Mouse (Mus musculus): ENCODE measurements around the gene Syngr2. TPM values are rescaled to one million over a fixed set of nuclear protein-coding genes. Genes with fewer than 3 reads are reported as not detected.
A peak's percentile ranks its signal among the peaks of the same experiment; 100 is the strongest.

Gene Syngr2
- polyA plus RNA-seq, 1 experiment from 2014 or later: 33.7 TPM

DNA sequence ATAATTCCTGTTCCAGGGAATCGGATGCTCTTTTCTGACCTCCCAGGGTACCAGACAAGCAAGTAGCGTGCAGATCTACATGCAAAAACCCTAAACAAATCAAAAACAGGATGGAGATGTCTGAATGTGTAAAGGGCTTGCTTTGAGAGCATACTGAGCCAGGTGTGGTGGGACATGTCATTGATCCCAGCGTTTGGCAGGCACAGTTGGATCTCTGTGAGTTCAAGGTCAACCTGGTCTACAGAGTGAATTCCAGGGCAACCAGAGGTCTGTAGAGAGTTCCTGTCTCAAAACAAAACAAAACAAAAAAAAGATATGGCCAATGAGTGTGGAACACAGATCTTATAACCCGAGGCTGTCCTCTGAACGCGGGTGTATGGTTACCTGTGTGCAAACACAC is 13.9 kb downstream of the Syngr2 start:
- Histone ChIP-seq H3K4me1 (replicated peaks; ENCODE audit: control insufficient read depth, insufficient read depth, low read length) (peaks cover 2% of the 10 kb centered on the region), H3K9me3 (ENCODE audit: control insufficient read depth, low read length) (no peaks in the 10 kb centered on the region), H3K4me3 (ENCODE audit: low read depth, low read length) (no peak overlapping the region), H3K36me3 (ENCODE audit: control insufficient read depth, insufficient read depth, low read length) (no peaks in the 10 kb centered on the region; the same call in 1 of the 2 replicates), H3K9ac (ENCODE audit: low read depth, low read length) (no peak overlapping the region), H3K27me3 (ENCODE audit: control insufficient read depth, insufficient read depth, low read length) (no peaks in the 10 kb centered on the region), H3K27ac (ENCODE audit: low read depth, low read length) (no peak overlapping the region), H3K4me2 (replicated peaks; ENCODE audit: low read depth, low read length) (no peak overlapping the region)
- 92% methylated on average over 6 of the region's 6 CpGs for WGBS
- ATAC-seq (ENCODE audit: low FRiP score) (no peak), DNase-seq (ENCODE audit: low spot score) (no peak)

DNA sequence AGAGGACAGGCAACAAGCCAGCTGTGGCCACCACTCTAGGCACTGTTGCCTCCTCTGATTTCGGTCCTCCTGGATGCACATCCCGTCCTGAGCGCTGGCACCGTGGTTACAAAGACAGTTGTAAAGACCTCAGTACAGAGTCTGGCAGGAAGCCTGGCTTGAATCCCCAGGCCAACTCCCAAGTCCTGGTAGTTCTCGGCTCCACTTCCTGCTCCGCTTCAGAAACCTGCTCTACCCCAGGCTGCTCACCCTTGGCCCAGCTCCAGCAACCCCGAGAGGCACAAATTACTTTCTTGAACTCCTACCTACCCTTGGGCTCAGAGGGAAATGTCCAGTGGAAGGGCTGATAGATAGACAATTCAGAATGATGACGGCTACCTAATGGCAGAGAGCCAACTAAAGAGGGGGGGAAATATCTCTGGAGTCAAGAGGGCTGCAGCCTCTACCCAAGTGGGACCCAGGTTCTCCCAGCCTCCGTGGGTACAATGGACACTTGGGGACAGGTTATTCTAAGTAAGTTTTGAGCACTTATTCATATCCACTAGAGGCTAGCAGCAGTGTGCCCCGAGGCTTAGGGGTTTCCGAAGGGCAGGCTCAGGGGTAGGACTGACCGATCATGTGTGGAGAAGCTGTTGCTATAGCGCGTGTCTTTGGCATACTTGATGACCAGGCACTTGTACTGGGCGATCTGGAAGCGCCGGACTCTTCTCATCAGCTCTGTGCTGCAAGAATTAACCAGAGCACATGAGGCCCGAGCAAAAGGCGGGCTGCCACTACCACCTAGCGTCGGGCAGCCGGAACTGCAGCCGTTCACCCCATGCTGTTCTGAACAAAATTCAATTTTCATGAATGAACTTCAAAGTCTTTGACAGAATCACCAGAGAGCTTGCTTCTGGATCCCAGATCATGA is 14.8 kb downstream of the Syngr2 start:
- peaks cover 2% of the 10 kb centered on the region for H3K4me1 ChIP-seq (replicated peaks; ENCODE audit: control insufficient read depth, insufficient read depth, low read length)
- 30% methylated on average over 23 of the region's 23 CpGs for WGBS

DNA sequence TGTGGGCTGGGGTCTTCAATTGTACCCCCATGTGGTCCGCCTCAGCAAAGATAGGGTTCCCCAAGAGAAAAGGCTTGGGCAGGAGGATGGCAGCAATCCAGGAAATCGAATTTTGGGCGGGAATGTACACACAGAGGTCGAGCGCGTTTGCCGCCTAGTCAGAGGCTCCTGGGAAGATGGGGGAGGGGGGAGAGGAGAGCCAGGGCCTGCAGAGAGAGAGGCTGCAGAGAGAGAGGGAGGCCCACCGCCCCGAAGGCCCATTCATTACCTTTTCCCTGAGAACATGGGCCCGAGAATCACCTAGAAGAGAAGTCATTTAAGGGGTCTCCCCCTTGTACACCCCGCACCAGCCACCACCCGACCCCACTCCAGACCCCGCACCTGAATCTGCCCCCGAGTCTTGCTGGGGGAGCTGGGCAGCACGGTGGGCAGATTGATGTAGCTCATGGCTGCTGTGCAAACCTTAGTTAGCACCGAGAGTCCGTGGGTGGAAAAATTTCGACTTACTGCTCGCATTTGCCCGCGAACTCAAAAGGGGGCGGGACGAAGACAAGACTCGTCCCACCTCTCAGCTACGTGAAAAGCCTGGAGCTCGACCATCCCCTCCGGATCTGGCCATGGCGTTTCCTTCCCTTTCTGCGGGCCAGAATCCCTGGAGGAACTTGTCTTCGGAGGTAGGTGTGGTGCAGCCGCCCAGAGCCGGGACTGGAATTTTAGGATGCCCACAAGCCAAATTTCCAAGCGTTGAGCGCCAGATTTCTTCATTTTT is 16.0 kb downstream of the Syngr2 start, which contains the start of the genes Afmid and Tk1:
Gene Afmid, plus strand, starts transcription at position 592 of the 769 bp plus-strand sequence.
Gene Tk1, minus strand, starts transcription at position 760 of the 769 bp plus-strand sequence.
- Histone ChIP-seq H3K9ac (ENCODE audit: low read depth, low read length) (peak within 1 kb of the TSS; percentile 84), H3K4me1 (replicated peaks; ENCODE audit: control insufficient read depth, insufficient read depth, low read length) (peaks cover 2% of the 10 kb centered on the region), H3K27me3 (ENCODE audit: control insufficient read depth, insufficient read depth, low read length) (no peaks in the 10 kb centered on the region), H3K4me3 (ENCODE audit: low read depth, low read length) (peak within 1 kb of the TSS; percentile 47), H3K4me2 (replicated peaks; ENCODE audit: low read depth, low read length) (peak within 1 kb of the TSS; percentile 88), H3K27ac (ENCODE audit: low read depth, low read length) (peak within 1 kb of the TSS; percentile 80), H3K9me3 (ENCODE audit: control insufficient read depth, low read length) (no peaks in the 10 kb centered on the region), H3K36me3 (ENCODE audit: control insufficient read depth, insufficient read depth, low read length) (no peaks in the 10 kb centered on the region; the same call in 1 of the 2 replicates)
- peak; percentile 71 for ATAC-seq (ENCODE audit: low FRiP score)
- peak; percentile 83 for DNase-seq (ENCODE audit: low spot score)
- under 1% methylated on average over 33 of the region's 34 CpGs for WGBS

More for the DNA sequence above, 14.8 kb downstream of the Syngr2 start:
- peak overlapping the region; percentile 88 for H3K4me2 ChIP-seq (replicated peaks; ENCODE audit: low read depth, low read length)
- ATAC-seq (ENCODE audit: low FRiP score) (peak; percentile 63), DNase-seq (ENCODE audit: low spot score) (peak; percentile 87)
- H3K9me3 ChIP-seq (ENCODE audit: control insufficient read depth, low read length): no peaks in the 10 kb centered on the region
- H3K36me3 ChIP-seq (ENCODE audit: control insufficient read depth, insufficient read depth, low read length): no peaks in the 10 kb centered on the region; the same call in 1 of the 2 replicates
- no peaks in the 10 kb centered on the region for H3K27me3 ChIP-seq (ENCODE audit: control insufficient read depth, insufficient read depth, low read length)
- H3K4me3 ChIP-seq (ENCODE audit: low read depth, low read length): peak overlapping the region; percentile 47
- no peak overlapping the region for H3K27ac ChIP-seq (ENCODE audit: low read depth, low read length)
- H3K9ac ChIP-seq (ENCODE audit: low read depth, low read length): peak overlapping the region; percentile 84; the same call in 1 of the 2 replicates

DNA sequence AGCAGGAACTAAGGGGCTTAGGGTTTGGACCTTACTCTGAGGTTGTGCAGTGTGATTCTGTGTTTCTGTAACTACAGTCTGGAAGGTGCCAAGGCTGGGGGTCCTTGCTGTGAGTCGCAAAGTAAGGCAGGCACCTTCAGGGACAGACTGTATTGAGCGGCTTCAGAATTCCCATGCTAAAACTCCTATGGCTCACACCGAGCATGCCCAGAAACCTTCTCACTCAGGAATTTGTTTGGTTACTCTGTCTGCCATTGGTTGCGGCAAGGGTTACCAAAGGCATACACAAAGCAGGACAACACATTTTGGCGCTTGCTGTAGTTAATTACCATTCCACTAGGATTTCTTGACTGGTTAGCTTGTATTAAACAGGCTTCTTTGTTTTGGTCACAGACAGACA is 16.7 kb downstream of the Syngr2 start:
- peaks cover 2% of the 10 kb centered on the region for H3K4me1 ChIP-seq (replicated peaks; ENCODE audit: control insufficient read depth, insufficient read depth, low read length)
- ATAC-seq (ENCODE audit: low FRiP score) (peak; percentile 46; the same call in 1 of the 2 replicates), DNase-seq (ENCODE audit: low spot score) (no peak)
- no peaks in the 10 kb centered on the region for H3K9me3 ChIP-seq (ENCODE audit: control insufficient read depth, low read length)
- WGBS: 14% methylated on average over 5 of the region's 5 CpGs
- no peaks in the 10 kb centered on the region for H3K27me3 ChIP-seq (ENCODE audit: control insufficient read depth, insufficient read depth, low read length)
- H3K36me3 ChIP-seq (ENCODE audit: control insufficient read depth, insufficient read depth, low read length): no peaks in the 10 kb centered on the region; the same call in 1 of the 2 replicates
- peak overlapping the region; percentile 88 for H3K4me2 ChIP-seq (replicated peaks; ENCODE audit: low read depth, low read length)
- H3K27ac ChIP-seq (ENCODE audit: low read depth, low read length): peak overlapping the region; percentile 80; the same call in 1 of the 2 replicates
- H3K9ac ChIP-seq (ENCODE audit: low read depth, low read length): peak overlapping the region; percentile 84
- H3K4me3 ChIP-seq (ENCODE audit: low read depth, low read length): peak overlapping the region; percentile 47

DNA sequence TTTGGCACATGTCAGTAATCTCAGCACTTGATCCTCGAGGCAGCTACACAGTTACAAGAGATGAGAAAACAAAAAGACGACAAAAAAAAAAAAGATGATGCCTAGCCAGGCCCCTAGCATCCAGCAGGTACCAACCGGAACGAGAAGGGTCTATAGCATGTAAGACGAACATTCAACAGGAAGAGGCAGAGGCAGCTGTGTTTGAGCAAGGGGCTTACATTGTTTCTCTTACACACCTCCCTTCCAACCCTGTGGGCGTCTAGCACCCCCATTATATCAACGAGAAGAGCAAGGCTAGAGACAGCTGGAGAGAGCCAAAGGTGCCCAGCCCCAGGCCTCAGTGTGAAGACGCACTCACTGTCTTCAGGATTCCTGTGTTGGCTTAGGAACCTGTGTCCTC is 17.4 kb downstream of the Syngr2 start:
- H3K4me2 ChIP-seq (replicated peaks; ENCODE audit: low read depth, low read length): no peak overlapping the region
- H3K27me3 ChIP-seq (ENCODE audit: control insufficient read depth, insufficient read depth, low read length): no peaks in the 10 kb centered on the region
- WGBS: 80% methylated on average over 8 of the region's 8 CpGs
- H3K27ac ChIP-seq (ENCODE audit: low read depth, low read length): no peak overlapping the region
- no peaks in the 10 kb centered on the region for H3K36me3 ChIP-seq (ENCODE audit: control insufficient read depth, insufficient read depth, low read length)
- H3K9me3 ChIP-seq (ENCODE audit: control insufficient read depth, low read length): no peaks in the 10 kb centered on the region
- H3K4me1 ChIP-seq (replicated peaks; ENCODE audit: control insufficient read depth, insufficient read depth, low read length): peaks cover 2% of the 10 kb centered on the region
- no peak for DNase-seq (ENCODE audit: low spot score)
- no peak overlapping the region for H3K9ac ChIP-seq (ENCODE audit: low read depth, low read length)
- no peak for ATAC-seq (ENCODE audit: low FRiP score)
- H3K4me3 ChIP-seq (ENCODE audit: low read depth, low read length): no peak overlapping the region

DNA sequence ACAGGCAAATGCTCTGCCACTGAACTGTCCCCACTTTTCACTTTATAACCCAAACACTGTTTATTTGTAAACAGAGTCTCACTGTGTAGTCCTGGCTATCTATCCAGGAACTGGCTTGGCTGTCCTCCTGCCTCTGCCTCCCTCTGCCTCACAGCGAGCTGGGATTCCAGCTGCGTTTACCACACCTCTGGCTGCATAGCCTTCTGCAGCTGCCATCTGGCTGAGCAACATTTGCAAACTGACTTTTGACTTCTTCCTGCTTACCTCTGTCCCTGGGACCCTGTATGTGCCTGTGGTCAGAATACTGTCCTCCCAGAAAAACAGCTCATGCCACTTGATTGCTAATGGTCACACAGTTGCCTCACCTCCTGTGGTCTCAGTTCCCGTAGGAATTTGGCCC is 17.9 kb downstream of the Syngr2 start:
- peaks cover 5% of the 10 kb centered on the region for H3K4me1 ChIP-seq (replicated peaks; ENCODE audit: control insufficient read depth, insufficient read depth, low read length)
- no peak overlapping the region for H3K4me3 ChIP-seq (ENCODE audit: low read depth, low read length)
- 76% methylated on average over 3 of the region's 3 CpGs for WGBS
- H3K27me3 ChIP-seq (ENCODE audit: control insufficient read depth, insufficient read depth, low read length): no peaks in the 10 kb centered on the region
- no peak for DNase-seq (ENCODE audit: low spot score)
- H3K4me2 ChIP-seq (replicated peaks; ENCODE audit: low read depth, low read length): no peak overlapping the region
- H3K27ac ChIP-seq (ENCODE audit: low read depth, low read length): no peak overlapping the region
- no peak for ATAC-seq (ENCODE audit: low FRiP score)
- H3K9me3 ChIP-seq (ENCODE audit: control insufficient read depth, low read length): no peaks in the 10 kb centered on the region
- no peaks in the 10 kb centered on the region for H3K36me3 ChIP-seq (ENCODE audit: control insufficient read depth, insufficient read depth, low read length)
- no peak overlapping the region for H3K9ac ChIP-seq (ENCODE audit: low read depth, low read length)

DNA sequence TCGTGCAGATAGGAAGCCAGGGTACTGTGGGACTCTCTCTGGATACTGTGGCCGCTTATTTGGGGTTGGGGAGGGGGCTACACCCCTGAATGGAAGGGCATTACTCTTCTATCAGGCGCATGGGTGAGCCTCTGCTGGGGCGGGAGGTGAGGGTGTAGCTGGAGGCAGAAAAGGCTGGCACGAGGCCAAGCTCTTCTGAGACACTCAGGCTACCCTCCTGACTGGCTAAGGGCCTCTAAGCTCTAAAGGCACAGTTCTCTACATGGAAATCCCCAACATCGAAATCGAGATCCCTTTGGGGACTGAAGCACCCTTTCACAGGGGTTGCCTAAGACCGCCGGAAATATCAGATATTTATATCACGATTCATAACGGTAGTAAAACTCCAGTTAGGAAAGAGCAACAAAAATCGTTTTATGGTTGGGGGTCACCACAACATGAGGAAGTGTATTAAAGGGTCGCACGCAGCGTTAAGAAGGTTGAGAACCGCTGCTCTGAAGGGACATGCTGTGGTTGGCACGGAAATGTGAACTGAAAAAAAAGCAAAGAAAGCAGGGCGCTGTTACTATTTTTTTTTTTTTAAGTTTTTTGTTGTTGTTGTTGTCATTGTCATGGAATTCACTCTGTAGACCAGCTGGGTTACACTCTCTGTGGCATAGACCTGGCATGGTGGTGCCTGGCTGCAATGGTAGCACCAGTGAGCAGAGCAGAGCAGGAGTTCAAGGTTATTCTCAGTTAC is 18.9 kb downstream of the Syngr2 start:
- H3K4me2 ChIP-seq (replicated peaks; ENCODE audit: low read depth, low read length): no peak overlapping the region
- H3K36me3 ChIP-seq (ENCODE audit: control insufficient read depth, insufficient read depth, low read length): no peaks in the 10 kb centered on the region
- ATAC-seq (ENCODE audit: low FRiP score) (no peak), DNase-seq (ENCODE audit: low spot score) (no peak)
- no peak overlapping the region for H3K4me3 ChIP-seq (ENCODE audit: low read depth, low read length)
- no peaks in the 10 kb centered on the region for H3K9me3 ChIP-seq (ENCODE audit: control insufficient read depth, low read length)
- H3K4me1 ChIP-seq (replicated peaks; ENCODE audit: control insufficient read depth, insufficient read depth, low read length): peaks cover 8% of the 10 kb centered on the region
- no peak overlapping the region for H3K9ac ChIP-seq (ENCODE audit: low read depth, low read length)
- H3K27ac ChIP-seq (ENCODE audit: low read depth, low read length): no peak overlapping the region
- 88% methylated on average over 18 of the region's 18 CpGs for WGBS
- no peaks in the 10 kb centered on the region for H3K27me3 ChIP-seq (ENCODE audit: control insufficient read depth, insufficient read depth, low read length)

DNA sequence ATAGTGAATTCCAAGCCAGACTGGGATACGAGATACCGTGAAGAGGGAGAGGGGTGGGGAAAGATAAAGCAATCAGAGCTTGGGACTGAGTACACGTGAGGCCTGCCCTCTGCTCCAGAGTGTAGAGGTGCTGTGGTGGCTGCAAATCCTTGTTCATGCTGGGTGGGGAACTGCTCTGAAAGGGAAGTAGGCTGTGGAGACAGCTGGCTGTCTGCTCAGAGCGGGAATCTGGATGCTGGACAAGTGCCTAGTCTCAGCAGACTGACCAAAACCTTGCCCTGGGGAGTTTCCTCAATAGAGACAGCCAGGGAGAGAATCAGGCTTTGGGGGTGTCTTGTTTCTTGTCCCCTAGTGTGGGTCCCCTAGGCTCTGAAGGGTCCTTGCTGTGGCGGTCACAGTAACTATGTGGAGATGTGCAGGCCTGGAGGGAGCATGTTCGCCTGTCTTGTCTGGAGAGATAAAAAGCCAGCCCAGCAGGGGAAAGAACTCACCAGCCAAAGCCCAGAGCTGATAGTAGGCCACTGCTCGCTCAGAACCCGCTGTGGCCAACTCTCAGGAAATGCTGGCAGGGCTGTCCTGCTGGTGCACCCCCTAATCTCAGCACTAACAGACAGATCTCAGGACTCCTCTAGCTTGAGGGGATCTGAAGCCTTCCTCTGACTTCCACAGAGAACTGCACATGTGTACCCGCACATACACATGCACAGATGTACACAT is 19.6 kb downstream of the Syngr2 start:
- Histone ChIP-seq H3K4me1 (replicated peaks; ENCODE audit: control insufficient read depth, insufficient read depth, low read length) (peaks cover 8% of the 10 kb centered on the region), H3K4me2 (replicated peaks; ENCODE audit: low read depth, low read length) (no peak overlapping the region), H3K27me3 (ENCODE audit: control insufficient read depth, insufficient read depth, low read length) (no peaks in the 10 kb centered on the region), H3K9ac (ENCODE audit: low read depth, low read length) (no peak overlapping the region), H3K27ac (ENCODE audit: low read depth, low read length) (no peak overlapping the region), H3K9me3 (ENCODE audit: control insufficient read depth, low read length) (no peaks in the 10 kb centered on the region), H3K4me3 (ENCODE audit: low read depth, low read length) (no peak overlapping the region), H3K36me3 (ENCODE audit: control insufficient read depth, insufficient read depth, low read length) (no peaks in the 10 kb centered on the region)
- DNase-seq (ENCODE audit: low spot score): no peak
- no peak for ATAC-seq (ENCODE audit: low FRiP score)
- WGBS: 64% methylated on average over 9 of the region's 9 CpGs

Measured in hindbrain, embryonic 11.5 days (tissue).